15 mouse cellular contexts compared by ENCODE assay signal in genomic region chr5:64917161-64917560, GRCm38 (mm10).
"Had no signal": no experiment of that assay in that cellular context is flagged by ENCODE, and none has a peak within 500 bp of the region (broad histone marks: within the 10 kb centered on the region; RNA-seq: fewer than 3 reads in every experiment).

No protein-coding gene starts in this region.

- H3K4me2 ChIP-seq: lung, embryonic 14.5 days; midbrain, embryonic 12.5 days; neural tube, embryonic 13.5 days; stomach, embryonic 15.5 days had no signal

- H3K9ac ChIP-seq: lung, embryonic 14.5 days; midbrain, embryonic 12.5 days; neural tube, embryonic 13.5 days; stomach, embryonic 15.5 days had no signal

- H3K4me1 ChIP-seq: midbrain, embryonic 10.5 days; midbrain, embryonic 12.5 days; neural tube, embryonic 13.5 days; stomach, embryonic 15.5 days had no signal

- DNase-seq: lung, embryonic 14.5 days; lung, postnatal 10 days; lung, postnatal 4 days; midbrain, embryonic 14.5 days; right cerebral cortex, postnatal 14 days; thymus, adult 2 months; thymus, postnatal 25 days; thymus, postnatal 4 days had no signal

- H3K36me3 ChIP-seq: midbrain, embryonic 10.5 days; midbrain, embryonic 12.5 days; neural tube, embryonic 13.5 days; stomach, embryonic 15.5 days had no signal

- H3K4me3 ChIP-seq: midbrain, embryonic 10.5 days; midbrain, embryonic 12.5 days; myocyte; neural tube, embryonic 13.5 days; stomach, embryonic 15.5 days had no signal

- H3K27ac ChIP-seq: midbrain, embryonic 10.5 days; midbrain, embryonic 12.5 days; neural tube, embryonic 13.5 days; stomach, embryonic 15.5 days; stomach, postnatal 0 days had no signal

- ATAC-seq: midbrain, embryonic 16.5 days had no signal

- H3K9me3 ChIP-seq: stomach, embryonic 15.5 days had no signal

- H3K27me3 ChIP-seq: midbrain, embryonic 12.5 days; neural tube, embryonic 13.5 days; stomach, embryonic 15.5 days had no signal
